Mouse (Mus musculus): ENCODE results near the gene Cadps2.

Cadps2 gene

DNA sequence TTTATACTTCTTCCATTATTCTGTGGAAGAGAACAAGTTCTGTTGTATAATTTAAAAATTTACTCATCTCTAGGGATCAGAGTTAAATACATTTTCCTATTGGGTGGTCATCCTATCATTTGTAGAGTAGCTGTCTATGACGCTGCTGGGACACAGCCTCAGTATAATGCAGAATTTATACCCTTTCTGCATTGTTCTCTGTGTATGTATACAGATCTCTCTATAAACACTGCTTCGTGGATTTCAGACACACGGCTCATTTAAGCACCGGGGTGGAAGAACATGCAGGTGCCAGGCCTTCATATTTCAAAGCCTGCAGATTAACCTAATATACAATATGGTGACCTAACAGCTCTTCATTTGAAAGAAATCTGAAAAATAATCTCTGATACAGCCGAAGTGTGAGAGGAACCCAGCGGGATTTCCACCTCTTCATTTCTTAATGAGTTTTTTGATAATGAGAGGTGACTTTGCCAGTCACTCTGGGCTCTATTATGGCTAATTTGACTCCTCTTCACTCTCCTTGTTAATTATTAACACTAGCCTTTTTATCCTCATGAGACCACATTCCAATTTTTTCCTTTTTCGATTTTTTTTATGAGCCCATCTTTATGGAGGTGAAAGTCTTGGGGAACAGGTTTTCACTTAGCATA is 501.7 kb downstream of the Cadps2 start:
- DNase-seq: no peak

DNA sequence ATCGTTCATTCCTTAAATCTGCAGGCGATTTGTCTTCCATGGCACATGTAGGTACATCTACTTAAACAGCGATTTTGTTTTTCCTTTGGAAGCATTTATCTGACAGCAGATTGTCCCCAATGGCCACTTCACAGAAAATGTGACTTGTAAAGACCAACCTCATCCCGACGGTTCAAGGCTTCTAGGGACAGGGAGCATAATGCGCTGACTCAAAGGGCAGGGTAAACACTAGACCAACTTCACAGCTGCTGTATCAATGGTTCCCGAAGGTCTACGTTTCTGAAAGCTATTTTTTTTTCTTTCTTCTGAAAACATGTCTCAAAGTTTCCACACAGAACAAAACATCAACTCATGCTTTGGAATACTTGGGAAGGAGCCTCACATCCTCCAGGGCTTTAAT is 524.3 kb downstream of the Cadps2 start:
- DNase-seq: no peak

DNA sequence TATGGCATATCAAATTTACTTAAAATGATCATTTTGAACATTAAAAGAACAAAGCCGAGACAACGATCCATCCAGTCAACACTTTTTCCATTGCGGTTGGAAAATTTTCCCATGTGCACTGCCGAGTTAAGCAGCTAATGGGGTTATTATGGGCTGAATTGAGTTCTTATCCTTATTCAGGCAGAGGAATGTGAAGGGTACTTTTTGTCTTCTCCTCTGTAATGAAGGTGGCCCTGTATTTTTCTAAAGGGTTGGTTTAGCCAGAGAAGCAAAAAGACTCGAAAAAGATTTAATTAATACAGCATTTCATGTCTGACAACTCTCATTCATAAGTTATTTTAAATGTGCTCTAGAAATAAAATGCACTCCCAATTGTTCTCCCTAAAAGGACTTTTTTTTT is 524.9 kb downstream of the Cadps2 start:
- no peak for DNase-seq

DNA sequence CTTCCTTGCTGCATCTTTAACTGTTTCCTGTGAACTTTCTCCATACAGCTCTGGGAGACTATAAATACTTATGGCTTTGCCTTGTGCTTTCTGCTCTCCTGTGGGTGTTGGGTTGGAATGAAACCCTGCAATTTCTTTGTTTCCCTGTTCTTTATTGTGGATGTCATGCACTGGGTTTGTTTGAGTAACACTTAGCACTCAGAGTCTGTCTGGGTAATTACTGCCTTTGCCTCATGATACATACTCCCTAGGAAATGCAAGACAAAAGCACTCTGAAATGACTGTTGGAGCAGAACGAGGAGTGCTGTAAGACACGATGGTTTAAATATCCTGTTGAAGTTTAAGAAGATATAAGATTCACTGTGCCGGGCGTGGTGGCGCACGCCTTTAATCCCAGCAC is 533.2 kb downstream of the Cadps2 start:
- no peak for DNase-seq

GRCm38 (mm10) chr6:23298596-23298995 is 540.6 kb downstream of the Cadps2 start:
- DNase-seq: no peak

DNA sequence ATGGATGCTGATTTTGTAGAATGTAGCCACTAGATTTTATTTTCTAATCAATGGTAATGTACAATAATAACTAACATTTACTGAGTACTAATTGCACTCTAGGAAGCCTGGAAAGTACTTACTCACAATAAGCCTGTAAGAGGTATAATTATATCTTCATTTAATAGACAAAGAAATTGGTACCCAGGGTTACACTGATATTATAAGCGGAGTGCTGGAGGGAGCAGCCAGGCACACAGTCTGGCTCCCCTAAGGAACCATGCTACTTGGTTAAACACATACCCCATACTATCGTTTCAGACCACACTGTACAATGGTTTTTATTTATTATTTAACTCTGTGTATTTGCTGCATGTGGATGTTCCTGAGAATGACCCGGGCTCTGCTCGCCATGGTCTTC is 544.5 kb downstream of the Cadps2 start:
- no peak for DNase-seq

GRCm38 (mm10) chr6:23288752-23289151 is 550.5 kb downstream of the Cadps2 start:
- no peak for DNase-seq

- no peak for DNase-seq
These were observed 557.8 kb downstream of the Cadps2 start for GRCm38 (mm10) chr6:23281514-23281820.

GRCm38 (mm10) chr6:23280811-23281513 is 558.3 kb downstream of the Cadps2 start:
- DNase-seq: no peak

- DNase-seq: no peak
These were observed 565.7 kb downstream of the Cadps2 start for GRCm38 (mm10) chr6:23273483-23273882.

- no peak for DNase-seq
These were observed 566.2 kb downstream of the Cadps2 start for GRCm38 (mm10) chr6:23272979-23273378.

DNA sequence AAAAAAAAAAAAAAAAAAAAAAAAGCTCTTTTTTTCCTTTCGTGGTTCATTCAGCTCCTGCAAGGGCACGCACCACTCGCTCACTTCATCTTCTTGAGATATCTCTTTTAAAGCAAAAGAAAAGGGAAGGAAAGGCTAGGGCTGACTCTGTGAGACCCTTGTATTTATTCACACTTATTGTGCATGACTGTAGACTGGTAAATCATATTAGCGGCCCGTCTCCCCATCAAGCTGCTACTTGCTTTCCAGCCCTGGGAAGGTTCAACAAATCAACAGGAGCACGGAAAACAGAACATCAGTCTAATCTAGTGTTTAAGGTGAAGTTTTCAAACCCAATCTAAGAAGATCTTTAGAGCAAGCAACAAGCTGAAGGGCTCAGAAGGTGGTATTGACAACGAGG is 566.7 kb downstream of the Cadps2 start:
- no peak for DNase-seq

- DNase-seq: no peak
These were observed 578.5 kb downstream of the Cadps2 start for GRCm38 (mm10) chr6:23260738-23261050.

DNA sequence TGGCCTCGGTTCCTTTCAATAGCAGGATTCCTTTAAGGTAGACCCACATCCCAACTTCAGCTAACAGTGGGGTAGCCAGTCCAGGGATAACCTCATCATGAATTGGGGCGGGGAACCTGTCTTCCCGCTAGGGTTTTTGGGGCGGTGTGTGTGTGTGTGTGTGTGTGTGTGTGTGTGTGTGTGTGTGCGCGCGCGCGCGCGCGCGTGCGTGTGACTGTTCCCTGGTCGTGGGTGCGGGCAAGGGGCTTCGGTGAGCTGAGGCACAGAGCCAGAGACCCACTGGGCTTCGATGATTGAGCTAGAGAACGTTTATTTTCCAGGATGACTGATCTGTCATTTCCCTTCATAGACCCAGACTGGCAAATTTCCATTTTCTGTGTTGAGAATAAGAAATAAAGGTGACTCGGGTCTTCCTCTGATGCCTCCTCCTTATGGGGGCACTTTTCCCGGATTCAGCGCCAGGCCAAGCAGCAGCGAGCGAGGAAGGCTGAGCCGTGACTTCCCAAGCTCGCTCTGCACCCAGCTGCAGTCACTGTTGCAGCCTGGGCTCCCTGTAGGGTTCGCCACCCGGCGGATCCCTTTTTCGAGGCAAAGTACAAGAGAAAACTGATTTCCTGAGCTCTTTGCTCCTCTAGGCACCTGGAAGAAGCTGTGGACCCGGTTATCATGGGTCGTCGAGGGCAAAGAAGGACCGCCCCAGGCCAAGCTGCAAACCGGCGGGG is 579.0 kb downstream of the Cadps2 start:
- no peak for DNase-seq

GRCm38 (mm10) chr6:23257981-23258380 is 581.2 kb downstream of the Cadps2 start:
- DNase-seq: no peak

DNA sequence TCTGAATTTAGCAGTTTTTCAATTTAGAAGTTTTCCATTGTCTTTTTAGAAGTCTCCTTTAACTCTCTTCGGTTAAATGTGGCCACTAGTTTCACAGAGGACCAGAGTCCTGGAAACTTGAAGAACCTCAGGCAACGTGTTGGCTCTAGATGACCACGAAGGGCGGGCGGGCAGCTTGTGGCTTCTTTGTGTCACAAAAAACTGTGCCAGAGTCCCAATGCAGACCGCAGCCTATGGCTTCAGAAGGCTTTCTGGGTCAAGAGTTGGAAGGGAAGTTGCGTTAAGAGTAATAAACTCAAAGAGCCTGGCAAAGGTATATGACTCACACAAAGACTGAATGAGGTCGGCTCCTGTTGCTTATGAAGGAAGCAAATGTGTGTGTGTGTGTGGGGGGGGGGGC is 584.1 kb downstream of the Cadps2 start:
- DNase-seq: no peak

DNA sequence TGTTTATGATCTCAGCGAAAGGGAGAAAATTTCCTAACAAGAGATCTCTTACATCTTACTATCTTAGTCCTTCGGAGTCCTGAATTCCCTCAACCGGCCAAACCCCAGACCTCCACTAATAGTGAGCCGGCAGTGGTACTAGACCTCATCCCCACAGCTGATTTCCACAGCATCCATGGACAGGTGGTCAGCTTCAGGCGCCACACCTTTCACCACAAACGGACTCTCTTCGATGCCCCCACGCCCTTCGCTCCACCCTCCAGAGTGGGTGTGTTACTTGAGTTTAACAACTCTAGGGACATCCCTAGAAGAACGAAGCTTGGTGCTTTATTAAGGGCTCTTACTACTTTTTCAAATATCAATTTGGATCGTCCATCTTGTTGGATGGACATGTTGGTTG is 584.6 kb downstream of the Cadps2 start:
- no peak for DNase-seq

- DNase-seq: no peak
These were observed 585.6 kb downstream of the Cadps2 start for GRCm38 (mm10) chr6:23253353-23254311.

- no peak for DNase-seq
These were observed 586.8 kb downstream of the Cadps2 start for GRCm38 (mm10) chr6:23252196-23253135.

DNA sequence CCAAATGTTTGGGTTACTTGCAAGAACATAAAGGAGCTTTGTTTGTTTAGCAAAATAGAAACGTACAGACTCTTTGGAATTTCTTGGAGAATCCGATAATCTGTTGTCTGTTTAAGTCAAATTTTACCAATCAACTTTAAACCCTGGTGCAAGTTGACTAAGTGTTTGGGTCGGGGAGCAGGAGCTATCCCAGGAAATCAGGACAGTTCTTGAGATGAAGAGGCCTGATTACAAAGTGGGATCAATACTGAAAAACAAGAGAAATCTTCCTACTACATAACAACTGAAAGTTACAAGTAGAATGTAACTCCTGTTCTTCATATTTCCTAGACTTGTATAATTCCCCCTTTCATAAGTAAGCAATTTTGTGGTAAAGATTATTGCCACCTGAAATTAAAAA is 587.8 kb downstream of the Cadps2 start:
- DNase-seq: no peak

GRCm38 (mm10) chr6:23250288-23250955 is 588.8 kb downstream of the Cadps2 start:
- DNase-seq: no peak

Data from lung, adult 18-20 months (tissue).